In the genomic region with DNA sequence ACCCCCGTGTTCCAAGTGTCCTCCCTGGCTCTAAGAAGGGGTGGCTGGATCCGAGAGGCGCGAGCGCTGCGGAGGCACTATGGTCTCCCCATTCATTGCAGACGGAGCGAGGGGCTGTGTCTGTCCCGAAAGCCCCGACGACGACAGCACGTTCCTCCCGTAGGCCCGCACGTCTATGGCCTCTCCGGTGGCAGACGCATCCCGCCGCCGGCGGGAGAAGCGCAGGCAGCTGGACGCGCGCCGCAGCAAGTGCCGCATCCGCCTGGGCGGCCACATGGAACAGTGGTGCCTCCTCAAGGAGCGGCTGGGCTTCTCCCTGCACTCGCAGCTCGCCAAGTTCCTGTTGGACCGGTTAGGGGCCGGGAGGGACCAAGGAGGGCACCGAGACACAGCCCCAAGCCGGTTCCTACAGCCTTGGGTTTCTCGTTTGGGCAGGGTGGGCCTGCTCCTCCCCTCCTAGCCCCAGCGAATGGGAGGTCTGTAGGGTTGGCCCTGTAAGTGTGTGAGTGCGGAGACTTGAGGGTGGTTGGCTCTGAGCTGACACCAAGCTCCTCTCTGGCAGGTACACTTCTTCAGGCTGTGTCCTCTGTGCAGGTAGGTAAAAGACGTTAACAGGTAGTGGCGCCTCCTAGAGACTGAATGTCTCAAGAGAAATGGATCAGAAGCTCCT, we compare ENCODE assay signal across 9 mouse cellular contexts. TPM values are rescaled to one million over a fixed set of nuclear protein-coding genes. Genes with fewer than 3 reads are reported as not detected.
DNase-seq lines count a peak whose midpoint lies in the region; ATAC-seq and TF ChIP-seq lines count a peak whose summit lies in the region.
"Had no signal": no experiment of that assay in that cellular context is flagged by ENCODE, and none has a peak within 500 bp of the region (broad histone marks: within the 10 kb centered on the region; RNA-seq: fewer than 3 reads in every experiment).

No protein-coding gene starts in this region.

- DNase-seq in MEL (ENCODE audit: low read depth, low spot score): peak; percentile 90
- peak; percentile 56 for DNase-seq in cerebellum, adult 11 months
- DNase-seq in layer of hippocampus, postnatal 36 days: peak; percentile 44 to 58
- DNase-seq in right cerebral cortex, postnatal 10 days (ENCODE audit: low spot score in 2 of 2): peak; percentile 62 to 66
- peak; percentile 80 for DNase-seq in urinary bladder, postnatal 36 days (ENCODE audit: low spot score in 2 of 2)

- H3K36me3 ChIP-seq in MEL (ENCODE audit: control insufficient read depth in 1 of 2, insufficient read depth in 2 of 2, low read length in 2 of 2) (peaks cover 0 to 9% of the 10 kb centered on the region in 2 experiments; a peak in 2 of 4 replicates), macrophage (ENCODE audit: inconsistent target) (no peaks in the 10 kb centered on the region)
- H3K36me3 ChIP-seq in forebrain, embryonic 15.5 days: 0 out of 2 replicates have a peak, but pooled peaks cover 2% of the 10 kb centered on the region

- TF ChIP-seq CTCF in MEL (IDR thresholded peaks at IDR 0.05 in 2 of 3, conservative IDR thresholded peaks at IDR 0.05 in 1 of 3; ENCODE audit: control insufficient read depth in 1 of 3, insufficient read depth in 1 of 3, low read depth in 2 of 3, low read length in 3 of 3, poor library complexity in 1 of 3, severe bottlenecking in 1 of 3): peak; percentile 5 to 37 (median 15); a peak in 2 of 6 replicates

- ATAC-seq in forebrain, embryonic 15.5 days (replicated peaks): peak; percentile 36
- ATAC-seq in hematopoietic stem cell, adult 5-6 weeks (replicated peaks in 1 of 2; ENCODE audit: insufficient read depth in 1 of 2, low FRiP score in 2 of 2, low TSS enrichment in 1 of 2, low read depth in 1 of 2, poor library complexity in 2 of 2, severe bottlenecking in 2 of 2): peak; percentile 54 to 66

- H3K9ac ChIP-seq in MEL (ENCODE audit: control insufficient read depth, low read depth, low read length, poor library complexity, severe bottlenecking): peak overlapping the region; percentile 87
- peak overlapping the region; percentile 59 for H3K9ac ChIP-seq in forebrain, embryonic 15.5 days (replicated peaks)

- H3K27ac ChIP-seq in MEL (ENCODE audit: control insufficient read depth, low read depth, low read length): peak overlapping the region; percentile 60
- peak overlapping the region; percentile 74 for H3K27ac ChIP-seq in forebrain, embryonic 15.5 days (replicated peaks)
- H3K27ac ChIP-seq in macrophage: no peak overlapping the region

- peak overlapping the region; percentile 92 for H3K4me2 ChIP-seq in forebrain, embryonic 15.5 days (replicated peaks)

- under 1% methylated on average over 42 of the region's 42 CpGs for WGBS in forebrain, embryonic 15.5 days
- 2% methylated on average over 42 of the region's 42 CpGs for WGBS in macrophage (ENCODE audit: missing documents)

- TF ChIP-seq EP300 in MEL (IDR thresholded peaks at IDR 0.05; ENCODE audit: low read depth in 1 of 2, low read length in 2 of 2): no peak

- peaks cover 0 to 15% of the 10 kb centered on the region in 2 experiments; a peak in 3 of 4 replicates for H3K4me1 ChIP-seq in MEL (ENCODE audit: control insufficient read depth in 1 of 2, insufficient read depth in 2 of 2, low read length in 2 of 2)
- peaks cover 20% of the 10 kb centered on the region for H3K4me1 ChIP-seq in forebrain, embryonic 15.5 days

- H3K79me2 ChIP-seq in MEL (ENCODE audit: control insufficient read depth, insufficient read depth, low read length, poor library complexity) (peaks cover 7% of the 10 kb centered on the region; the same call in 1 of the 2 replicates), macrophage (ENCODE audit: inconsistent target) (no peaks in the 10 kb centered on the region)

- TF ChIP-seq POLR2A in MEL (IDR thresholded peaks at IDR 0.05; ENCODE audit: control insufficient read depth in 1 of 2, insufficient read depth in 1 of 2, low read depth in 1 of 2, low read length in 2 of 2, poor library complexity in 1 of 2): peak; percentile 69 to 71

- no peaks in the 10 kb centered on the region for H3K27me3 ChIP-seq in MEL (ENCODE audit: control insufficient read depth in 1 of 2, insufficient read depth in 2 of 2, low read length in 2 of 2)
- H3K27me3 ChIP-seq in forebrain, embryonic 15.5 days: no peaks in the 10 kb centered on the region

- no peak for TF ChIP-seq RAD21 in MEL (IDR thresholded peaks at IDR 0.05; ENCODE audit: low read depth, low read length)

- H3K9me3 ChIP-seq in MEL (replicated peaks; ENCODE audit: insufficient read depth, low read length): no peaks in the 10 kb centered on the region
- H3K9me3 ChIP-seq in forebrain, embryonic 15.5 days: no peaks in the 10 kb centered on the region

- peak overlapping the region; percentile 78 to 84 for H3K4me3 ChIP-seq in MEL (ENCODE audit: control insufficient read depth in 1 of 2, insufficient read depth in 1 of 2, low read depth in 2 of 2, low read length in 2 of 2)
- peak overlapping the region; percentile 48 for H3K4me3 ChIP-seq in forebrain, embryonic 15.5 days
- H3K4me3 ChIP-seq in macrophage (ENCODE audit: inconsistent target): peak overlapping the region; percentile 34

TF ChIP-seq in MEL, 35 proteins besides CTCF, POLR2A, EP300 and RAD21 (continues in another document):
- TF ChIP-seq ELF1 (IDR thresholded peaks at IDR 0.05; ENCODE audit: low read depth, low read length) (no peak), UBTF (IDR thresholded peaks at IDR 0.05; ENCODE audit: borderline replicate concordance, insufficient read depth, low read depth, low read length) (peak; percentile 69), ZMIZ1 (IDR thresholded peaks at IDR 0.05; ENCODE audit: low read depth, low read length) (peak; percentile 39; the same call in 1 of the 2 replicates), TCF12 (IDR thresholded peaks at IDR 0.05; ENCODE audit: low read depth, low read length) (peak; percentile 41; the same call in 1 of the 2 replicates), ETS1 (IDR thresholded peaks at IDR 0.05; ENCODE audit: low read depth, low read length) (0 out of 2 replicates have a peak, but pooled peaks have one; percentile 9), SMC3 (IDR thresholded peaks at IDR 0.05; ENCODE audit: low read depth, low read length) (0 out of 2 replicates have a peak, but pooled peaks have one; percentile 15), CHD2 (IDR thresholded peaks at IDR 0.05; ENCODE audit: low read length) (no peak), NELFE (IDR thresholded peaks at IDR 0.05; ENCODE audit: low read depth, low read length) (peak; percentile 49; the same call in 1 of the 2 replicates), KAT2A (conservative IDR thresholded peaks at IDR 0.05; ENCODE audit: low read depth, low read length) (no peak; the same call in 1 of the 2 replicates), SIN3A (IDR thresholded peaks at IDR 0.05; ENCODE audit: low read length) (peak; percentile 51)

RNA-seq across cellular contexts. Expression of gene Zfp692, which starts 0.7 kb away (rescaled TPM):
- total RNA-seq in MEL (2012; rRNA removed): 16.0 and 25.7 TPM in 2 replicates
- 10 to 100 TPM in 1 of 2 experiments, not detected in 1; 38.0 TPM for polyA plus RNA-seq in MEL (2012; ENCODE audit: insufficient read depth in 1 of 2, insufficient read length in 2 of 2, low read depth in 1 of 2, low replicate concordance in 2 of 2, missing spikeins in 1 of 2)
- polyA plus RNA-seq in forebrain, embryonic 15.5 days (2015; fragmentation: Nextera tagmentation; extraction: Ambion mirVana): 34.0 and 34.3 TPM in 2 replicates
- 16.2 and 23.3 TPM in 2 replicates for total RNA-seq in hematopoietic stem cell, adult 5-6 weeks (2017)
- 10 to 100 TPM; 27.6 to 31.4 TPM for total RNA-seq in layer of hippocampus, postnatal 36 days (2021)
- 10 to 100 TPM; 20.4 to 65.9 (median 47.6) TPM for total RNA-seq in macrophage (2018; cell fraction: chromatin; rRNA removed)
- total RNA-seq in macrophage (2018; cell fraction: cytosol; rRNA removed): 1 to 10 TPM in 25 of 26 experiments, under 1 TPM in 1; 0.86 to 3.7 (median 2.1) TPM
- total RNA-seq in macrophage (2018; cell fraction: nucleus; rRNA removed): 10 to 100 TPM; 12.0 to 60.5 (median 31.9) TPM
- polyA plus RNA-seq in macrophage (2018): 2.9 to 5.3 TPM (median 4.7 TPM) in 3 replicates

RNA-seq across cellular contexts. Expression of gene Zfp672, which starts 22.6 kb away (rescaled TPM):
- total RNA-seq in MEL (2012; rRNA removed): 27.2 and 39.5 TPM in 2 replicates
- polyA plus RNA-seq in MEL (2012; ENCODE audit: insufficient read depth in 1 of 2, insufficient read length in 2 of 2, low read depth in 1 of 2, low replicate concordance in 2 of 2, missing spikeins in 1 of 2) (10 to 100 TPM in 1 of 2 experiments, not detected in 1; 22.6 TPM), macrophage (2018) (7.9 to 19.4 TPM (median 9.7 TPM) in 3 replicates)
- 39.0 and 40.6 TPM in 2 replicates for polyA plus RNA-seq in forebrain, embryonic 15.5 days (2015; fragmentation: Nextera tagmentation; extraction: Ambion mirVana)
- 34.0 and 54.5 TPM in 2 replicates for total RNA-seq in hematopoietic stem cell, adult 5-6 weeks (2017)
- total RNA-seq in layer of hippocampus, postnatal 36 days (2021): 10 to 100 TPM; 44.0 to 51.2 TPM
- 10 to 100 TPM; 10.4 to 75.2 (median 32.9) TPM for total RNA-seq in macrophage (2018; cell fraction: chromatin; rRNA removed)
- 10 to 100 TPM in 15 of 26 experiments, 1 to 10 TPM in 11; 5.9 to 17.7 (median 10.2) TPM for total RNA-seq in macrophage (2018; cell fraction: cytosol; rRNA removed)
- 10 to 100 TPM in 24 of 26 experiments, 1 to 10 TPM in 2; 9.0 to 74.0 (median 25.2) TPM for total RNA-seq in macrophage (2018; cell fraction: nucleus; rRNA removed)

RNA-seq across cellular contexts. Expression of gene Sh3bp5l, which starts 23.0 kb away (rescaled TPM):
- total RNA-seq in MEL (2012; rRNA removed): 27.3 and 31.7 TPM in 2 replicates
- polyA plus RNA-seq in MEL (2012; ENCODE audit: insufficient read depth in 1 of 2, insufficient read length in 2 of 2, low read depth in 1 of 2, low replicate concordance in 2 of 2, missing spikeins in 1 of 2): 10 to 100 TPM in 1 of 2 experiments, not detected in 1; 32.8 TPM
- 50.7 and 54.9 TPM in 2 replicates for polyA plus RNA-seq in forebrain, embryonic 15.5 days (2015; fragmentation: Nextera tagmentation; extraction: Ambion mirVana)
- total RNA-seq in hematopoietic stem cell, adult 5-6 weeks (2017): 35.5 and 36.7 TPM in 2 replicates
- total RNA-seq in layer of hippocampus, postnatal 36 days (2021): 10 to 100 TPM; 50.3 to 52.9 TPM
- 10 to 100 TPM in 15 of 26 experiments, 1 to 10 TPM in 11; 1.2 to 27.2 (median 12.7) TPM for total RNA-seq in macrophage (2018; cell fraction: chromatin; rRNA removed)
- 10 to 100 TPM in 8 of 26 experiments, 1 to 10 TPM in 18; 3.8 to 14.7 (median 7.7) TPM for total RNA-seq in macrophage (2018; cell fraction: cytosol; rRNA removed)
- total RNA-seq in macrophage (2018; cell fraction: nucleus; rRNA removed): 10 to 100 TPM in 12 of 26 experiments, 1 to 10 TPM in 14; 3.1 to 21.4 (median 9.1) TPM
- polyA plus RNA-seq in macrophage (2018): 6.4 to 11.1 TPM (median 8.6 TPM) in 3 replicates

RNA-seq across cellular contexts. Expression of gene 4930438A08Rik, which starts 32.9 kb away (rescaled TPM):
- total RNA-seq in MEL (2012; rRNA removed): not detected in 2 replicates
- not detected for polyA plus RNA-seq in MEL (2012; ENCODE audit: insufficient read depth in 1 of 2, insufficient read length in 2 of 2, low read depth in 1 of 2, low replicate concordance in 2 of 2, missing spikeins in 1 of 2)
- polyA plus RNA-seq in forebrain, embryonic 15.5 days (2015; fragmentation: Nextera tagmentation; extraction: Ambion mirVana): not detected in 2 replicates
- 2.7 and 10.8 TPM in 2 replicates for total RNA-seq in hematopoietic stem cell, adult 5-6 weeks (2017)
- not detected for total RNA-seq in layer of hippocampus, postnatal 36 days (2021)
- 1 to 10 TPM in 1 of 26 experiments, under 1 TPM in 9, not detected in 16; 0.33 to 1.7 (median 0.53) TPM for total RNA-seq in macrophage (2018; cell fraction: chromatin; rRNA removed)
- under 1 TPM in 12 of 26 experiments, not detected in 14; 0.05 to 0.17 (median 0.08) TPM for total RNA-seq in macrophage (2018; cell fraction: cytosol; rRNA removed)
- total RNA-seq in macrophage (2018; cell fraction: nucleus; rRNA removed): under 1 TPM in 4 of 26 experiments, not detected in 22; 0.33 to 0.91 (median 0.53) TPM
- polyA plus RNA-seq in macrophage (2018): 0.17 TPM in 1 of 3 replicates, not detected in the others
- total RNA-seq: left cerebral cortex, postnatal 10 days had no signal
